Mouse (Mus musculus): ENCODE measurements around the gene Olfr576.

Gene Olfr576

GRCm38 (mm10) chr7:102962360-102962759, at the start of gene Olfr576:
TSS of gene Olfr576 (plus strand) at chr7:102962660.
- in situ Hi-C loops (cut with MboI) = no loop called here

GRCm38 (mm10) chr7:102915261-102915660, 47.2 kb upstream of the Olfr576 start:
- in situ Hi-C loops (cut with MboI) = loop anchor here (25.0 kb wide), 1 partner anchor 403 kb away; no protein-coding TSS in a partner anchor

- in situ Hi-C loops (cut with MboI) = loop anchor here (25.0 kb wide), 1 partner anchor 404 kb away; no protein-coding TSS in a partner anchor
Observed at GRCm38 (mm10) chr7:102916405-102916804, 46.1 kb upstream of the Olfr576 start.

- in situ Hi-C loops (cut with MboI) = loop anchor here (25.0 kb wide), 1 partner anchor 405 kb away; no protein-coding TSS in a partner anchor
Observed at GRCm38 (mm10) chr7:102917032-102917875, 45.2 kb upstream of the Olfr576 start, which contains the start of gene Olfr571. TSS of gene Olfr571 (minus strand) at chr7:102917536.

- in situ Hi-C loops (cut with MboI) = loop anchor here (25.0 kb wide), 1 partner anchor 407 kb away; no protein-coding TSS in a partner anchor
Observed at GRCm38 (mm10) chr7:102919632-102920031, 42.8 kb upstream of the Olfr576 start.

GRCm38 (mm10) chr7:102924109-102924508, 38.4 kb upstream of the Olfr576 start, which contains the start of gene Olfr572:
TSS of gene Olfr572 (plus strand) at chr7:102924409.
- in situ Hi-C loops (cut with MboI) = loop anchor here (25.0 kb wide), 1 partner anchor 412 kb away; no protein-coding TSS in a partner anchor

GRCm38 (mm10) chr7:102927105-102927504, 35.4 kb upstream of the Olfr576 start:
- in situ Hi-C loops (cut with MboI) = no loop called here

GRCm38 (mm10) chr7:102942475-102942874, 20.0 kb upstream of the Olfr576 start, which contains the start of gene Olfr573-ps1:
TSS of gene Olfr573-ps1 (minus strand) at chr7:102942575.
- in situ Hi-C loops (cut with MboI) = no loop called here

GRCm38 (mm10) chr7:102943417-102943816, 19.0 kb upstream of the Olfr576 start:
- in situ Hi-C loops (cut with MboI) = no loop called here

- in situ Hi-C loops (cut with MboI) = no loop called here
Observed at GRCm38 (mm10) chr7:102948167-102948566, 14.3 kb upstream of the Olfr576 start, which contains the start of gene Olfr574. TSS of gene Olfr574 (plus strand) at chr7:102948467.

GRCm38 (mm10) chr7:102950732-102951131, 11.7 kb upstream of the Olfr576 start:
- in situ Hi-C loops (cut with MboI) = no loop called here

GRCm38 (mm10) chr7:102958137-102958536, 4.3 kb upstream of the Olfr576 start:
- in situ Hi-C loops (cut with MboI) = no loop called here

- in situ Hi-C loops (cut with MboI) = no loop called here
Observed at GRCm38 (mm10) chr7:102958593-102958992, 3.9 kb upstream of the Olfr576 start, which contains the start of gene Olfr575. TSS of gene Olfr575 (minus strand) at chr7:102958775.

- in situ Hi-C loops (cut with MboI) = no loop called here
Observed at GRCm38 (mm10) chr7:102974399-102974798, 11.9 kb downstream of the Olfr576 start.

GRCm38 (mm10) chr7:102975843-102976242, 13.4 kb downstream of the Olfr576 start, which contains the start of gene Olfr577:
TSS of gene Olfr577 (minus strand) at chr7:102975943.
- in situ Hi-C loops (cut with MboI) = no loop called here

- in situ Hi-C loops (cut with MboI) = no loop called here
Observed at GRCm38 (mm10) chr7:102989224-102989623, 26.8 kb downstream of the Olfr576 start, which contains the start of gene Olfr578. TSS of gene Olfr578 (minus strand) at chr7:102989324.
